Mouse (Mus musculus) lung, embryonic 16.5 days (tissue): Measurements from ENCODE around the gene Cacna2d3. TPM values are rescaled to one million over a fixed set of nuclear protein-coding genes. Genes with fewer than 3 reads are reported as not detected.
A peak's percentile ranks its signal among the peaks of the same experiment; 100 is the strongest.

Experiments
- ATAC-seq: fragments of 200-750 bp; cut with Nextera tagmentation; 2 replicates; pipeline ENCODE4 v1.8.0; 2017; ENCODE audit warnings: low read depth, mild to moderate bottlenecking, moderate library complexity
- H3K27ac ChIP-seq: fragments of 300-500 bp; sonication (generic); 2 replicates; pipeline ENCODE4 v1.5.1; 2014; ENCODE audit warnings: mild to moderate bottlenecking, control low read depth, low read length
- H3K27me3 ChIP-seq: fragments of 300-500 bp; sonication (generic); 2 replicates; pipeline ENCODE4 v1.6.1; 2014; ENCODE audit warnings: low read depth, low read length, mixed read lengths; ENCODE audit not compliant: control insufficient read depth, insufficient read depth
- H3K36me3 ChIP-seq: fragments of 300-500 bp; sonication (generic); 2 replicates; pipeline ENCODE4 v1.6.1; 2014; ENCODE audit warnings: low read length; ENCODE audit not compliant: control insufficient read depth, insufficient read depth
- H3K4me1 ChIP-seq: fragments of 300-500 bp; sonication (generic); replicated peaks from 2 replicates; pipeline ENCODE4 v1.6.1; 2014; ENCODE audit warnings: low read length, mixed read lengths; ENCODE audit not compliant: control insufficient read depth, insufficient read depth
- H3K4me2 ChIP-seq: fragments of 300-500 bp; sonication (generic); 2 replicates; pipeline ENCODE4 v1.6.1; 2014; ENCODE audit warnings: low read depth, low read length, control low read depth
- H3K4me3 ChIP-seq: fragments of 300-500 bp; sonication (generic); 2 replicates; pipeline ENCODE4 v1.5.1; 2014; ENCODE audit warnings: mild to moderate bottlenecking, low read length, control low read depth
- H3K9ac ChIP-seq: fragments of 300-500 bp; sonication (generic); 2 replicates; pipeline ENCODE4 v1.6.1; 2014; ENCODE audit warnings: low read length, control low read depth
- H3K9me3 ChIP-seq: fragments of 300-500 bp; sonication (generic); 2 replicates; pipeline ENCODE4 v1.6.1; 2016; ENCODE audit warnings: low read length; ENCODE audit not compliant: control insufficient read depth
- WGBS: fragments of 180-500 bp; shearing (Covaris S2); extraction: QIAGEN DNeasy Blood & Tissue Kit; methylation state at CpG from one replicate; pipeline ENCODE4 v1.1.7; 2014; 5-methylcytosine and 5-hydroxymethylcytosine counted together
- polyA plus RNA-seq: library from polyadenylated mRNA; unstranded; fragments of >200 nt; fragmentation: Nextera tagmentation; extraction: Ambion mirVana; gene quantifications from 2 replicates; pipeline ENCODE4 v1.2.1, GENCODE M21; 2015

Cacna2d3 gene
- polyA plus RNA-seq, 1 experiment from 2014 or later: 0.98 TPM

DNA sequence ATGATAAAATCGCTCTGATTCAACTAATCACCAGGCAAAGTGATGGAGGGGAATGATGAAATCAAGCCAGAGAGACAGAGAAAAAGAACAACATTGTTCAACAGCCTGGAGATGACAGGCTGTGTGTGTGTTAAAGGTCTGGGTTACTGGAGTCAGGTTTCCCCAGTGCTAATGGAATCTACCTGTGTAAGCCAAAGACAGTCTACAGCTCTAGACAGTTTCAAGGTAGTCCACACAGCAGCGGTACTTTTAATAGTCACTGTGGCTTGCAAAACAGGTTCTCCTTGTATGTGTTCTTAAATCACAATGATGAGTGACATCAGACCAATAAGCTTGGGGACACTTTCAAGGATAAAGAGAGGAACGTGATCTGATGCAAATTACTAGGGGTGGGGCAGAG, 191.1 kb downstream of the Cacna2d3 start:
- Histone ChIP-seq H3K27ac (no peak overlapping the region), H3K4me1 (no peaks in the 10 kb centered on the region), H3K4me2 (no peak overlapping the region), H3K27me3 (no peaks in the 10 kb centered on the region), H3K36me3 (no peaks in the 10 kb centered on the region), H3K9ac (no peak overlapping the region), H3K9me3 (no peaks in the 10 kb centered on the region), H3K4me3 (no peak overlapping the region)
- no peak for ATAC-seq
- WGBS: 57% methylated on average over 3 of the region's 3 CpGs

DNA sequence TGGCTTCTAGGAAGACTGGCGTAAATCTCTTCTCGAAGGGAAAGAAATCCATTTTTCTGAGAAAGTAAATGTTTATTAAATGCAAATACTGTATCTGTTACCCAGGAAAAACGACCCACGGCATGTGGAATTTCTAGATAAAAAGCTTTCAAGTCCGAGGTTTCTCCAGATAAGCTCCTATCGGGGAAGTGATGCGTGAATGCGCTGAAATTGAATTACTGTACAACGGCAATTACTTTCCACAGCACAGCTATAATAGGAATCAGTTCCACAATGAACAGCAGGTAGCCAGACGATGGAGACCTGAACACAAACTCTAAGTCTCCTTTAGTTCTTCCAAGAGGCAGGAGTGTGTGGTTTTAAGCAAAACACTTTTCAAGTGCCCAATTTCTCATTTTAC, 193.0 kb downstream of the Cacna2d3 start:
- WGBS: 43% methylated on average over 10 of the region's 10 CpGs
- H3K36me3 ChIP-seq: no peaks in the 10 kb centered on the region
- no peak for ATAC-seq
- H3K9me3 ChIP-seq: no peaks in the 10 kb centered on the region
- no peaks in the 10 kb centered on the region for H3K4me1 ChIP-seq
- H3K4me2 ChIP-seq: no peak overlapping the region
- H3K27ac ChIP-seq: no peak overlapping the region
- H3K27me3 ChIP-seq: no peaks in the 10 kb centered on the region
- H3K4me3 ChIP-seq: no peak overlapping the region
- H3K9ac ChIP-seq: no peak overlapping the region

DNA sequence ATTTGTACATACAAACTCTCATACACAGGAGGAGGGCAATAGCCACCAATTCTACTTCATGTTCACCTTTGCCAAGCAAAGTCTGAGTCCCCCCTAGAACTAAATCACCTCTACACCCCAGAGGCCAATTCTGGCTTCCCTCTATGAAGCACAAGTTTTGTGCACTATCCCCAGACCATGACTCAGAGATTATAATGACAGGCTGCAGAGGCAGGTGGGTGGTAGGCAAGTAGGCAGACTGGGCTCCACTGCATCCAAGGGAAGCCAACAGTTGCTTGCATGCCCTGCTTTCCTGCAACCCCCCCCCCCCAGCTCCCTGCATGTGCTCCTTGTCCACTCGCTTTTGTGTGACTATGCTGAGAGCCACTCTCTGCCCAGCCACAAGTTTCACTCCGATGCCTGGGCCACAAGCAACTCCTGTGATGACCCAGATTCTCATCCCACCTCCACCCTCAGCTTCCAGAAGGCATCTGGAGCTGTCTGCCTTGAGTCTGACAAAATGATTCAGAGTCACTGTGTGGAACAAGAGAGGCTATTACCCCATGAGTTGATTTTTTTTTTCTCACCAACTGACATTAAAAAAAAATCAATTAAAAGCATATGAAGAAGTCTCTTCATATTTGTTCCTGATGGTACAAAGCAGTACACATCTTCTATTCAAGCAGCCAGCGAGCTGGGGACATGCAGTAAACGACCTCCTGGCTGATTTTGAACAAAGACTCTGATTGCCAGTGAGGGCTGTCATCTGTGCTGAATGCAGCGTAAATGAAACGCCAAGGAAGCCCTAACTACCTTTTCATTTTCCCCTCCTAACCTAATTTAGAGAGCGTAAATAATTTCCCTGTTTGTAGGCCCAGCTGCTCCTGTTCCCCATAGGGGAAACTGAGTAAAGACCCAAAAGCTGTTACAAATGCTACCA, 201.7 kb downstream of the Cacna2d3 start:
- Histone ChIP-seq H3K9me3 (no peaks in the 10 kb centered on the region), H3K4me1 (no peaks in the 10 kb centered on the region), H3K27ac (no peak overlapping the region), H3K36me3 (no peaks in the 10 kb centered on the region), H3K4me2 (no peak overlapping the region), H3K4me3 (no peak overlapping the region), H3K9ac (no peak overlapping the region), H3K27me3 (no peaks in the 10 kb centered on the region)
- WGBS: 65% methylated on average over 7 of the region's 7 CpGs
- no peak for ATAC-seq

DNA sequence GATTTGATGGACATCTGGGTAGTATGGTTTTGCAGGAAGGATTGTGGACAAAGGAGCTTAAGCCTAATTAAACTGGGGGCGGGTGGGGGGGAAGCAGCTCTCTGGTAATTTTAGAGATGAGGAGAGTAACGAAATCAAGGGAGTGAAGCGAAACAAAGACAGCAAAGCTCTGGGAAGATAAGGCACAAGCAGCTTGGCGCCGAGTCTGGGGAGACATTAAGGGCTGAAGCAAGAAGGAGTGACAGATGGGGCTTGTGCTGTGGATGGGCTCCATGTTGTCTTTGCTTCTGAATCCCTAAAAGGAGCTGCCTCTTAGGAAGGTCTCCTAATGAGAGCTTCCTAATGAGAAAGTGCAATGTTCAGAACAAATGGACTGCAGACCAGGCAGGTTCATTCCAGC, 219.0 kb downstream of the Cacna2d3 start:
- Histone ChIP-seq H3K4me2 (no peak overlapping the region), H3K36me3 (no peaks in the 10 kb centered on the region), H3K9ac (no peak overlapping the region), H3K27me3 (no peaks in the 10 kb centered on the region), H3K4me1 (no peaks in the 10 kb centered on the region), H3K4me3 (no peak overlapping the region), H3K9me3 (no peaks in the 10 kb centered on the region), H3K27ac (no peak overlapping the region)
- 51% methylated on average over 5 of the region's 5 CpGs for WGBS
- no peak for ATAC-seq

DNA sequence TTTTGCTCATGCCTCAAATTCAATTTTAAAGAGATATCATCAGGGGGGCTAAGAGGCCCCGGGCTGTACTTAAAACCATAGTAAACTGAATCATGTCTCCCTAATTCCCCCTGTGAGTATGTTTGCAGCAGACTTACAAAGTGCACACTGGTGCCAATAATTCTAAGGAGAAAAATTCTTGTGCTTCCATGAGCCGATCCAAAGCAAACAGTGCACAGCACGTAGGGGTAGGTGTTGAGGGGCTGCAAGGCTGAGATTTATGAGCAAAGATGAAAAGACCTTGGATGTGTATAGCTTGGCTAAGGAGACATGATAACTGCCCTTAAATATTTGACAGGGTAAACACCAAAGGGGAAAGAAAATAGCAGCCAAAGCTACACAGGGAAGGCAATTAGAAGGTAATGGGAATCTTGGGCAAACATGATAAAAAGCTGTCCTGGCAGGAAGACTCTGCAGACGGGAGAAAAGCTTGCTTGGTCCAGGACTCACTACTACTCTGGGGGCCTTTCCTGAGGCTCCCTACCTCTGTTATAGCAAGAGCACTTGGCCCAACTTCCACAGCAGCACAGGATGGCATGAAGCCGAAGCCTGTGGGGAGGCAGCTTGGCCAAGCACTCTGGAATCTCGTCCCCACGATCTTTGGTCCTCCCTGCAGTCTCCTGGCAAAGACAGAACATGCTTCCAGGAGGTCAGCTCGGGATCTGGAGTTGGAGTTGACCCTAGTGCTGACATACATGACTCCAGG, 222.9 kb downstream of the Cacna2d3 start:
- Histone ChIP-seq H3K27me3 (no peaks in the 10 kb centered on the region), H3K9ac (no peak overlapping the region), H3K4me3 (no peak overlapping the region), H3K9me3 (no peaks in the 10 kb centered on the region), H3K4me1 (no peaks in the 10 kb centered on the region), H3K27ac (no peak overlapping the region), H3K4me2 (no peak overlapping the region), H3K36me3 (no peaks in the 10 kb centered on the region)
- 0 out of 2 replicates have a peak, but pooled peaks have one; percentile 15 for ATAC-seq
- 35% methylated on average over 8 of the region's 8 CpGs for WGBS

DNA sequence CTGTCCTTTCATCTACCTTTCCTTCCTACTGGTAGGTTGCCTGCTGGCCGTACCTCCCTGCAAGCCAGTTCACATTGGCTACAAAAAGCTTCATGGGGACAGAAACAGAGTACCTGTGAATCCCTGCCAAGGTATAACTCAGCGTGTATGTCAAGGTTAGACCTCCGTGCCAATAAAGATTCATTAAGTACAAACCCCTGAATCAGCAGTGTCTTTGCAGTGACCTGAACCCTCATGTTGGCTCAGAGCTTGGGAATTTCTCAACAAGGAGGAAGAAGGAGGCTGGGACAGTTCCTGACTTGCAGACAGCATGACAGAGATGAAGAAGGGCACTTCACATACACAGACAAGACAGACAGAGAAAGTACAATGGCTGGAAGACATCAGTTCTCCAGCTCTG, 225.1 kb downstream of the Cacna2d3 start:
- Histone ChIP-seq H3K27me3 (no peaks in the 10 kb centered on the region), H3K4me3 (no peak overlapping the region), H3K27ac (no peak overlapping the region), H3K36me3 (no peaks in the 10 kb centered on the region), H3K9me3 (no peaks in the 10 kb centered on the region), H3K4me1 (no peaks in the 10 kb centered on the region), H3K9ac (no peak overlapping the region), H3K4me2 (no peak overlapping the region)
- ATAC-seq: no peak
- 80% methylated on average over 3 of the region's 3 CpGs for WGBS

DNA sequence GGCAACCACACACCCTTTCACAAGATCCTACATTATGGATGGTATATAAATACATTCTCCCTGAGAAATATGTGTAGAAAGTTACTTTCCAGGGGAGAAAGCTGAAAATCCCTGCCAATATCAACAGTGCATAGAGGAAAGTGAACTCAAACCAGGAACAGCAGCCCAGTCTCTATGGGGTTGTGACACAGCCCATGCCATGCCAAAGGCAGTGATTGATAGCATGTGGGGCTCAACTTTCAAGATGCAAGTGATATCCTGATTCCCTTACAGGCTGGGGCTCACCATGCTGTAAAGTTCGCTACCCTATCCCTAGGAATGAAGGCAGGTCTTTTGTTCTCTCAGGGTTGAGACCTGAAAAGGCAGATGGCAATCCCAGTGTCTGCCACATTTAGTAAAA, 229.9 kb downstream of the Cacna2d3 start:
- Histone ChIP-seq H3K4me2 (no peak overlapping the region), H3K27ac (no peak overlapping the region), H3K9ac (no peak overlapping the region), H3K4me3 (no peak overlapping the region), H3K4me1 (no peaks in the 10 kb centered on the region), H3K27me3 (no peaks in the 10 kb centered on the region), H3K9me3 (no peaks in the 10 kb centered on the region), H3K36me3 (no peaks in the 10 kb centered on the region)
- WGBS: 48% methylated on average over 1 of the region's 1 CpGs
- no peak for ATAC-seq

DNA sequence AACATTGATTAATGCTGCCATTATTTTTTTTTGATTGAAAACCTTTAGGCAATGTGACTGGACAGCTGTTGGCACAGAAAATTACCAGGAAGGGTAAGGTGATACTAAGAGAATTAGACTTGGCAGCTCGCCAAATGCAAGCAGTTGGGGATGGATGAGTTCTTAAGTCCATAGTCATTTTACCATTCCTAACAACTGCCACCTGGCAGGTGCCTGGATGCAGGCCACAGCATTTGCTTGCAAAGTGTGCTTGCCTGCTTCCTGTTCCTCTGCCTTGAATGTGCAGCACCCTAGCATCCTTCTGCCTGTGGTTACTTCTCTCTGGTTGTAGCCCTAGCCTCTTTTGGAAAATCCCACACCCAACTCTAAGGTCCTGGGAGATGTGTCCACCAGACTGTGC, 236.2 kb downstream of the Cacna2d3 start:
- Histone ChIP-seq H3K9ac (no peak overlapping the region), H3K9me3 (no peaks in the 10 kb centered on the region), H3K4me2 (no peak overlapping the region), H3K27me3 (no peaks in the 10 kb centered on the region), H3K4me3 (no peak overlapping the region), H3K27ac (no peak overlapping the region), H3K36me3 (no peaks in the 10 kb centered on the region), H3K4me1 (no peaks in the 10 kb centered on the region)
- no peak for ATAC-seq
- WGBS: 50% methylated on average over 1 of the region's 1 CpGs

DNA sequence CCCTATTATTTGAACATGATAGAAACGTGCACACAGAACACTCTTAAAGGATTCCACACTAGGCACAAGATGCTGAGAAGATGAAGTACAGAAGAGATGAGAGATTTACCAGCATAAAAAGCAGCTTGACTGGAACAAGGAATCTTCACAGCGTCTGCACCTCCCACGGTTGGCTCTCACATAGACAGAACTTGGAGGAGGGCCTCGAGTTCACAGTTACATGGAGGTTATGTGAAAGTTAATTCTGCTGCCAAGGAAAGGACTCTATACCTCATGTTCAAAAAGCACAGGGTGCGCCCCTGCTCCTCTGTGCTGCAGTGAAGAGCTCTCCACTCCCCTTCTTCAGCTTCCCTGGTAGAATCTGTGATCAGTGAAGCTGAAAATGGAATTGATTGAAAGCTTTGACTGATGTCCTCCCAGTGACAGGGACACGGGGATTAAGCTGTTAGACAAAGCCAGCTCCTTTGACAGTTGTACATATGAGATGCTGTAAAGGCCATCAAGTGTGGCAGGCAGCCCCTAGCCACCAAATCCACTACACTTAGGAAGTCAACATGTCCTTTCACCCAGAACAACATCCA, 243.2 kb downstream of the Cacna2d3 start:
- WGBS: 61% methylated on average over 6 of the region's 6 CpGs
- no peaks in the 10 kb centered on the region for H3K9me3 ChIP-seq

More for the DNA sequence above, 243.2 kb downstream of the Cacna2d3 start:
- Histone ChIP-seq H3K27me3 (no peaks in the 10 kb centered on the region), H3K4me1 (no peaks in the 10 kb centered on the region), H3K27ac (no peak overlapping the region), H3K4me2 (no peak overlapping the region), H3K36me3 (no peaks in the 10 kb centered on the region), H3K4me3 (no peak overlapping the region), H3K9ac (no peak overlapping the region)
- ATAC-seq: no peak
